Mouse (Mus musculus) heart, embryonic 16.5 days (tissue): ENCODE measurements around the gene Ifnab. TPM values are rescaled to one million over a fixed set of nuclear protein-coding genes. Genes with fewer than 3 reads are reported as not detected.

Experiments
- ATAC-seq: fragments of 200-750 bp; cut with Nextera tagmentation; replicated peaks from 2 replicates; pipeline ENCODE4 v1.8.0; 2017; ENCODE audit warnings: moderate number of reproducible peaks; ENCODE audit not compliant: insufficient read depth, low FRiP score; ENCODE audit errors: extremely low read depth
- H3K27ac ChIP-seq: fragments of 300-500 bp; sonication (generic); 2 replicates; pipeline ENCODE4 v1.5.1; 2014; ENCODE audit warnings: mild to moderate bottlenecking, low read length, control low read depth, moderate library complexity
- H3K27me3 ChIP-seq: fragments of 300-500 bp; sonication (generic); 2 replicates; pipeline ENCODE4 v1.6.1; 2014; ENCODE audit warnings: low read length, mixed read lengths; ENCODE audit not compliant: control insufficient read depth, insufficient read depth
- H3K36me3 ChIP-seq: fragments of 300-500 bp; sonication (generic); 2 replicates; pipeline ENCODE4 v1.6.1; 2014; ENCODE audit not compliant: control insufficient read depth, insufficient read depth
- H3K4me1 ChIP-seq: fragments of 300-500 bp; sonication (generic); 2 replicates; pipeline ENCODE4 v1.6.1; 2014; ENCODE audit warnings: low read length, mixed read lengths; ENCODE audit not compliant: control insufficient read depth, insufficient read depth
- H3K4me2 ChIP-seq: fragments of 300-500 bp; sonication (generic); 2 replicates; pipeline ENCODE4 v1.6.1; 2014; ENCODE audit warnings: low read depth, mild to moderate bottlenecking, control low read depth, low read length
- H3K4me3 ChIP-seq: fragments of 300-500 bp; sonication (generic); 2 replicates; pipeline ENCODE4 v1.5.1; 2014; ENCODE audit warnings: mild to moderate bottlenecking, control low read depth, low read length
- H3K9ac ChIP-seq: fragments of 300-500 bp; sonication (generic); 2 replicates; pipeline ENCODE4 v1.6.1; 2014; ENCODE audit warnings: low read length, control low read depth
- H3K9me3 ChIP-seq: fragments of 300-500 bp; sonication (generic); replicated peaks from 2 replicates; pipeline ENCODE4 v1.6.1; 2016; ENCODE audit warnings: low read length; ENCODE audit not compliant: control insufficient read depth
- WGBS: fragments of 180-500 bp; shearing (Covaris S2); extraction: QIAGEN DNeasy Blood & Tissue Kit; methylation state at CpG from one replicate; pipeline ENCODE4 v1.1.7; 2014; 5-methylcytosine and 5-hydroxymethylcytosine counted together
- polyA plus RNA-seq: library from polyadenylated mRNA; unstranded; fragments of >200 nt; fragmentation: Nextera tagmentation; extraction: Ambion mirVana; gene quantifications from 2 replicates; pipeline ENCODE4 v1.2.1, GENCODE M21; 2015

The Ifnab gene
- polyA plus RNA-seq, 1 experiment from 2014 or later, result not detected

DNA sequence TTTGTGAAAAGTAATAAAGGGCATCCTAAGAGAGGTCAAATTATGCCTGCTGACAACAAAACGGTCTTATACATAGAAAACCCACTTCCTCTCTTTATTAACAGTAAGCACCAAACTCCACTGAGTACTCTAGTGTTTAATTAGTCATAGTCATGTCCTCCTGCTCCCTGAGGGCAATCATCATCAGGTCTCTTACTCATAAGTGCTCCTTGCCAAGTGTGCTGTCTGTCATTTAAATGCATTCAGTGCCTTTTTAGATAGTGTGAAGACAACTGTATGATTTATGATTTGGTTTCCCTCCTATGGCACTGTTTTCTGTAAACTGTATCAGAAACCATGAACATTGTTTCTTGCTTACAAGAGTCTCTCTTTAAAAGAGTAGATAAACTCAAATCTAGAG is 23.1 kb upstream of the Ifnab start:
- no peak for ATAC-seq
- Histone ChIP-seq H3K27me3 (no peaks in the 10 kb centered on the region), H3K4me1 (peaks cover 16% of the 10 kb centered on the region), H3K4me3 (no peak overlapping the region), H3K9me3 (no peaks in the 10 kb centered on the region), H3K4me2 (no peak overlapping the region), H3K9ac (no peak overlapping the region), H3K36me3 (peaks cover 8% of the 10 kb centered on the region), H3K27ac (no peak overlapping the region)
- WGBS, result 71% methylated on average over 1 of the region's 1 CpGs

DNA sequence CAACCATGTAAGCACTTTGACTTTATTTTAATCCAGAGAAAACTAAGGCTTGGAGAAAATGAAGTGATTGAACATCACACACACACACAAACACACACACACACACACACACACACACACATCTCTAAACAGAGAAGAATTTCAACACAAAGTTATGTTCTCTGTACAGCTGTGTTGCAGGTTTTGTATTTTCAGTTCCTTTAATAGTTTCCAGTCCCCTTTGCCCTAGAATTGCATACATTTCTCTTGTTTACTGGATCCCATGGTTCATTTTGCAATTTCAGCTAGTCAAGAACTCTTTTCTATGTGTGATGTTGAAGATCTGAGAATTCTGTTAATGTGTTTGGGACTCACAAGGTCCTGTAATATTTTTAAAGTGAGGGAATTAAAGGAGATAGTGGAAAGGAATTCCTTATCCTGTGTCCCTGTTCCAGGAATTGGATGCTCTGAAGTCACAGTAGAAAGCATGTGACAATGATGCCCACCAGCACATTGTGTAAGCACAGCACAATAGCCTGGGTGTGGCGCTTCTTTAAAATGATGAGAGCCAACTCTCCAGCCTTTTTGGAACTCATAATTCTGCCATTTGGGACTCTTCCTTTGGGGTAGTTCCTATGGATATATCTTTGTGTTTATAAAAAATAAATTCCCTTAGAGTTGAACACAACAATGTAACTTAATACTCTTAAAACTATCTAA is 16.1 kb upstream of the Ifnab start:
- 78% methylated on average over 1 of the region's 1 CpGs for WGBS
- no peak overlapping the region for H3K27ac ChIP-seq
- no peaks in the 10 kb centered on the region for H3K9me3 ChIP-seq
- no peak overlapping the region for H3K4me2 ChIP-seq
- no peaks in the 10 kb centered on the region for H3K36me3 ChIP-seq
- no peaks in the 10 kb centered on the region for H3K4me1 ChIP-seq
- H3K9ac ChIP-seq, result no peak overlapping the region
- H3K4me3 ChIP-seq, result no peak overlapping the region
- H3K27me3 ChIP-seq, result no peaks in the 10 kb centered on the region
- no peak for ATAC-seq

DNA sequence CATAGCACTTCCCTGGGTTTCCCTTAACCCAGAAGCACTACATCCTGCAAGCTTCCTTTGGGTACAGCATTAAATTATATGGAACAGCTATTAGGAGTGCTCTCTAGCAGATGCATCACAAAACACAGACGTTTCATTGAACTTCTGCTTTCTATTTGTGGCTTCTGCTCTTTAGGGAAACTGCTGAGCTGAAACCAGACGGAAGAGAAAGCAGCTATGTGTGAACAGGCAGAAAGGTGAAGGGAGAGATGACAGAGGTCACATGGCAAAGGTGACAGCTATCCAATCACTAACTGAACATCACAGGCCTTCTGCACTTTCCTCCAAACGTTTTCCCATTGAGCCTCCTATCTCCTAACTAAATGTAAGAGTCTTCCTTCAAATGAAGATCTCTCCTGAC is 14.8 kb upstream of the Ifnab start:
- Histone ChIP-seq H3K4me1 (no peaks in the 10 kb centered on the region), H3K36me3 (no peaks in the 10 kb centered on the region), H3K9me3 (no peaks in the 10 kb centered on the region), H3K9ac (no peak overlapping the region), H3K4me3 (no peak overlapping the region), H3K4me2 (no peak overlapping the region), H3K27ac (no peak overlapping the region), H3K27me3 (no peaks in the 10 kb centered on the region)
- 31% methylated on average over 3 of the region's 3 CpGs for WGBS
- ATAC-seq, result no peak

GRCm38 (mm10) chr4:88699301-88699700 is 8.1 kb upstream of the Ifnab start:
- no peak for ATAC-seq
- no peaks in the 10 kb centered on the region for H3K9me3 ChIP-seq
- H3K4me2 ChIP-seq, result no peak overlapping the region
- H3K4me1 ChIP-seq, result no peaks in the 10 kb centered on the region
- H3K9ac ChIP-seq, result no peak overlapping the region
- no peak overlapping the region for H3K4me3 ChIP-seq
- no peaks in the 10 kb centered on the region for H3K36me3 ChIP-seq
- no peak overlapping the region for H3K27ac ChIP-seq
- WGBS, result 84% methylated on average over 1 of the region's 1 CpGs
- 0 out of 2 replicates have a peak, but pooled peaks cover 2% of the 10 kb centered on the region for H3K27me3 ChIP-seq

DNA sequence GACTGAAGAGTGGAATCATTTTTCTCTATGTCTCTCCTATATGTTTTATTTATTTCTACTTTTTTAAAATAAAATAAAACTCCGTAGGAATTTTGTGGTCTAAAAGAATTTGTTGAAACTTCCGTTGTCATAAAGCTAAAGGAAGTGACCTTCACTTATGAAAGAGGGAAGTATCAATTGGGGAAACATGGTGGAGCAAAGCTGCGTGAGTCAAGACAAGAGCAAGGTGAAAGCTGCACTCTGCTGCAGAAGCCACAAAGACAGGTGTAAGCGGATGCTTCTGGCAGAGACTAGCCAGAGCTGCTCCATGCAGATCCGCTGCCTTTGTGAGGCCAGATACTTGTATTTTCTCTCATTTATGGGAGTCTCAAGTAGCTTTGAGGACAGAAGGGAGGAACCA is 7.6 kb upstream of the Ifnab start:
- 76% methylated on average over 5 of the region's 5 CpGs for whole genome bisulfite sequencing
- H3K9ac ChIP-seq, result no peak overlapping the region
- ATAC-seq, result no peak
- H3K27me3 ChIP-seq, result 0 out of 2 replicates have a peak, but pooled peaks cover 2% of the 10 kb centered on the region
- H3K4me2 ChIP-seq, result no peak overlapping the region
- no peak overlapping the region for H3K27ac ChIP-seq
- no peaks in the 10 kb centered on the region for H3K9me3 ChIP-seq
- H3K36me3 ChIP-seq, result no peaks in the 10 kb centered on the region
- H3K4me1 ChIP-seq, result no peaks in the 10 kb centered on the region
- H3K4me3 ChIP-seq, result no peak overlapping the region

DNA sequence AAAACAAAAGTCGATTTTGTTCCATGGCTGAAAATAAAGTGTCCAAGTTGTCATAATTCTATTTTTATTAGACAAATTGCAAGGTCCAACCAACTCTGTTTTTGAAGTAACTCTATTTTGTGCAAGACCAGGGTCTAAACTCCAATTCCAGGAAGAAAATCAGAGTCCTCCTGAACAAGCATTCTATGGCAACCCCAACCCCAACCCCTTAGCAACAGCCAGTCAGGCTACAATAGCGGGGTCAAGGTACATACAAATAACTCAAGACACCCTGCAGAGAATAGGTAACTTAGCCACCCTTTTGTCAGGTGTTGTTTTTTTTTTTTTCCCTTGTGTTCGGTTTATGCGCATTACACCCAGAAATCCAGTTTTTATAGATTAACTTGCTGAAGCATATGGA is 6.6 kb upstream of the Ifnab start:
- ATAC-seq, result no peak

DNA sequence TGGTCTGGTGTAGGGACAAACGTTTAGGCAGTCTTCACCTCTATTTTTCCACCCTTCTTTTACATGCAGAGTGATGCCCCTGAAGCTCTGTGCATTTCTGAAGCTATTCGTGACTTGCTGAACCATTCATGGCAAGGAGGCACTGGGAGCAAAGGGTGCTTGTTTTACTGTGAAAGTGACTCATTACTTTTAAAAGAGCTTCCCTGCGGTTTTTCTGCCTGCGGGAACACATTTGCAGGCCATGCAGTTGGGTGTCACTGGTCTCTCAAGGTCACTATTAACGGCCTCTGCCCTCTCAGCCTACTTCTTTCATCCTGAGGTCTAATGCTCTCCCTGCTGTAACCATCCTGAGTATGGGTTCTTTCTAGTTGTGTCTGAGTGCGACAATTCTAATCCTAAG is 5.9 kb upstream of the Ifnab start:
- H3K36me3 ChIP-seq, result no peaks in the 10 kb centered on the region
- no peaks in the 10 kb centered on the region for H3K4me1 ChIP-seq
- H3K27ac ChIP-seq, result no peak overlapping the region
- 57% methylated on average over 6 of the region's 6 CpGs for whole genome bisulfite sequencing
- H3K4me2 ChIP-seq, result no peak overlapping the region
- no peak for ATAC-seq
- 0 out of 2 replicates have a peak, but pooled peaks cover 2% of the 10 kb centered on the region for H3K27me3 ChIP-seq
- H3K9me3 ChIP-seq, result no peaks in the 10 kb centered on the region
- H3K4me3 ChIP-seq, result no peak overlapping the region
- no peak overlapping the region for H3K9ac ChIP-seq

More for the DNA sequence above, 6.6 kb upstream of the Ifnab start:
- no peak overlapping the region for H3K4me3 ChIP-seq
- no peaks in the 10 kb centered on the region for H3K4me1 ChIP-seq
- H3K36me3 ChIP-seq, result no peaks in the 10 kb centered on the region
- no peak overlapping the region for H3K27ac ChIP-seq
- H3K4me2 ChIP-seq, result no peak overlapping the region
- no peaks in the 10 kb centered on the region for H3K9me3 ChIP-seq
- H3K27me3 ChIP-seq, result 0 out of 2 replicates have a peak, but pooled peaks cover 2% of the 10 kb centered on the region
- H3K9ac ChIP-seq, result no peak overlapping the region
- 79% methylated on average over 4 of the region's 4 CpGs for WGBS

- no peak overlapping the region for H3K4me3 ChIP-seq
- peak; percentile 69 for ATAC-seq
- WGBS, result 23% methylated on average over 3 of the region's 3 CpGs
These were observed 5.2 kb upstream of the Ifnab start for GRCm38 (mm10) chr4:88696237-88696884.

DNA sequence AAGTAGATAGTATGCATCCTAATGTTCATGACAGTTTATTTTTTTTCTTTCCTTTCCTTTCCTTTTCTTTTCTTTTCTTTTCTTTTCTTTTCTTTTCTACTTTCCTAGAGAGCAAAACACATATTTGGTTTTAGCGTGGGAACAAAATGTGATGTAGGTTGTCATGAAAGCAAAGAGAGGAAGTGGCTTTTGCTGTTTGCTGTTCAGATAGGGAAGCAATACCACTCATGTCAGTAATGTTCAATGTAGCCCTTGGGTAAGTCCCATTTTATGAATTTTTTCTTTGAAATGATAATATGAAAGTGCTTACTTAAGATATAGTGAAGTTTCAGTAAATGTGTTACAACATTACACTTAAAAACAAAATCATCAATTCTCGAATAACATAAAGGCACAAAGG is 2.2 kb upstream of the Ifnab start:
- Histone ChIP-seq H3K27me3 (0 out of 2 replicates have a peak, but pooled peaks cover 2% of the 10 kb centered on the region), H3K27ac (no peak overlapping the region), H3K4me1 (no peaks in the 10 kb centered on the region), H3K4me3 (no peak overlapping the region), H3K4me2 (no peak overlapping the region), H3K9me3 (no peaks in the 10 kb centered on the region), H3K36me3 (no peaks in the 10 kb centered on the region), H3K9ac (no peak overlapping the region)
- 80% methylated on average over 2 of the region's 2 CpGs for WGBS
- no peak for ATAC-seq

More at GRCm38 (mm10) chr4:88696237-88696884, 5.2 kb upstream of the Ifnab start:
- Histone ChIP-seq H3K9me3 (no peaks in the 10 kb centered on the region), H3K27me3 (0 out of 2 replicates have a peak, but pooled peaks cover 2% of the 10 kb centered on the region), H3K27ac (no peak overlapping the region), H3K36me3 (no peaks in the 10 kb centered on the region), H3K4me1 (no peaks in the 10 kb centered on the region), H3K4me2 (no peak overlapping the region), H3K9ac (no peak overlapping the region)
